Mouse (Mus musculus) hindbrain, embryonic 12.5 days (tissue): ENCODE measurements around the gene Cep350. TPM values are rescaled to one million over a fixed set of nuclear protein-coding genes. Genes with fewer than 3 reads are reported as not detected.
"Not testable (repeated sequence)": the region's sequence is repeated elsewhere in the genome, so short reads cannot be mapped to it uniquely, and the experiment has no call there.

Experiments used
- ATAC-seq: fragments of 200-750 bp; cut with Nextera tagmentation; 2 replicates; pipeline ENCODE4 v1.8.0; 2017; ENCODE audit warnings: moderate TSS enrichment; ENCODE audit not compliant: low FRiP score
- H3K27ac ChIP-seq: fragments of 300-500 bp; sonication (generic); 2 replicates; pipeline ENCODE4 v1.5.1; 2016; ENCODE audit warnings: mild to moderate bottlenecking
- H3K27me3 ChIP-seq: fragments of 300-500 bp; sonication (generic); 2 replicates; pipeline ENCODE4 v1.6.1; 2016; ENCODE audit warnings: mild to moderate bottlenecking
- H3K36me3 ChIP-seq: fragments of 300-500 bp; sonication (generic); 2 replicates; pipeline ENCODE4 v1.6.1; 2016; ENCODE audit warnings: mild to moderate bottlenecking
- H3K4me1 ChIP-seq: fragments of 300-500 bp; sonication (generic); 2 replicates; pipeline ENCODE4 v1.6.1; 2016
- H3K4me2 ChIP-seq: fragments of 300-500 bp; sonication (generic); replicated peaks from 2 replicates; pipeline ENCODE4 v1.6.1; 2016; ENCODE audit warnings: mild to moderate bottlenecking
- H3K4me3 ChIP-seq: fragments of 300-500 bp; sonication (generic); 2 replicates; pipeline ENCODE4 v1.5.1; 2016; ENCODE audit warnings: mild to moderate bottlenecking
- H3K9ac ChIP-seq: fragments of 300-500 bp; sonication (generic); 2 replicates; pipeline ENCODE4 v1.6.1; 2016; ENCODE audit warnings: mild to moderate bottlenecking, moderate library complexity
- H3K9me3 ChIP-seq: fragments of 300-500 bp; sonication (generic); replicated peaks from 2 replicates; pipeline ENCODE4 v1.6.1; 2016; ENCODE audit warnings: mild to moderate bottlenecking
- WGBS: fragments of 180-500 bp; shearing (Covaris S2); methylation state at CpG from one replicate; pipeline ENCODE4 v1.1.7; 2016; 5-methylcytosine and 5-hydroxymethylcytosine counted together
- polyA plus RNA-seq: library from polyadenylated mRNA; unstranded; fragments of >200 nt; fragmentation: Nextera tagmentation; extraction: Ambion mirVana; gene quantifications from 2 replicates; pipeline ENCODE4 v1.2.1, GENCODE M21; 2016

Cep350 gene
- polyA plus RNA-seq, 1 experiment from 2014 or later = 14.0 TPM

GRCm38 (mm10) chr1:155973719-155974379, 794 bp upstream of the Cep350 start:
- ATAC-seq = peak; percentile 9; the same call in 1 of the 2 replicates
- Histone ChIP-seq H3K9ac (peak overlapping the region; percentile 98), H3K4me3 (peak overlapping the region; percentile 91), H3K27ac (peak overlapping the region; percentile 95), H3K36me3 (no peaks in the 10 kb centered on the region), H3K4me2 (peak overlapping the region; percentile 65), H3K27me3 (no peaks in the 10 kb centered on the region), H3K4me1 (peaks cover 18% of the 10 kb centered on the region), H3K9me3 (no peaks in the 10 kb centered on the region)
- WGBS = 6% methylated on average over 19 of the region's 19 CpGs

DNA sequence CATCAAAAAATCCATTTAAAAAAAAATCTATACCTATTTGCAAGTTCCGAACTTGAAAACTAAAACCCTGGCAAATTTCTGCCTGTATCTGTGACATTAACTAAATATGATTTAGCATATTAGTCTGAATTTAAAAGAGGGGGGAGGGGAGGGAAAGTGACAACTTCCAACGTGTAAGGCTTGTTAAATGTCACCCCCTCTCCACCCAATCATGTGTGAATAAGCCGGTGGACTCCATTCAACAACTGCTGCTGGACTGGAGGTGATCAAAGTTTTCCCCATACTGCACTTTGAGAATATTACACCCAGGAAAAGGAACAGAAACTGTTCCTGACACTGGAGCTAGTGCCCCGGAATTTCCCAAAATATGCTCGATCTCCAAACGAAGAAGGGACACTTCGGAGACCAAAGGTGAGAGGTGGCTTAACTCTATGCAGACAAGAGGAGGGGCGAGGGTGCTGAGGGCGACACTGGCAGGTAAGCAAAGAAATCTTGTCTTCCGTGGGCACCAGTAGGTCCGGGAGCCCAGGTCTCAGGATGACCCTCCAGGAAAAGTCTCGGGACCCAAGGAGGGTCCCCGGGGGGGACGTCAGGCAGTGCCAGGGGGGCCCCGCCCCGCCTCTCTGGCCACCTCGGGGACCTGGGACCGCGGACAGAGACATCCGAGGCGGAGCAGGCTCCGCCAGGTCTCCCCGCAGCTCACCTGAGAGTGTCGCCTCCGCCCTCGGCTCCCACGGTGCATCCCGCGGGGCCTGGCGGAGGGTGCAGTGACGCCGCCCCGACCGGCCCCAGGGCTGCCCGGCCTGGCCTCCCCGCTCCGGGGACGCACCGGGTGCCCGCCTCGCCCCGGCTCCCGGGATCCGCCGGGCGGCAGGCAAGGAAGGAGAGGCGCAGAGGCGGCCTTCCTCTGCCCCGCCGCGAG, 648 bp downstream of the Cep350 start:
- H3K36me3 ChIP-seq = no peaks in the 10 kb centered on the region
- 2% methylated on average over 34 of the region's 51 CpGs for WGBS
- peaks cover 18% of the 10 kb centered on the region for H3K4me1 ChIP-seq
- no peaks in the 10 kb centered on the region for H3K27me3 ChIP-seq
- no peak; the same call in 1 of the 2 replicates for ATAC-seq
- H3K9ac ChIP-seq = peak overlapping the region; percentile 98
- peak overlapping the region; percentile 83 for H3K4me2 ChIP-seq
- peak overlapping the region; percentile 95 for H3K27ac ChIP-seq
- H3K9me3 ChIP-seq = no peaks in the 10 kb centered on the region
- peak overlapping the region; percentile 91 for H3K4me3 ChIP-seq

GRCm38 (mm10) chr1:155949170-155949569, 23.9 kb downstream of the Cep350 start:
- Histone ChIP-seq H3K27ac (no peak overlapping the region), H3K4me2 (no peak overlapping the region), H3K9me3 (no peaks in the 10 kb centered on the region; the same call in 1 of the 2 replicates), H3K4me3 (no peak overlapping the region), H3K9ac (no peak overlapping the region), H3K27me3 (no peaks in the 10 kb centered on the region), H3K36me3 (peaks cover 46% of the 10 kb centered on the region), H3K4me1 (no peaks in the 10 kb centered on the region)
- ATAC-seq = no peak
- WGBS = 93% methylated on average over 2 of the region's 2 CpGs

- Histone ChIP-seq H3K27me3 (no peaks in the 10 kb centered on the region), H3K4me2 (no peak overlapping the region), H3K27ac (no peak overlapping the region), H3K9me3 (no peaks in the 10 kb centered on the region; the same call in 1 of the 2 replicates), H3K9ac (no peak overlapping the region), H3K4me3 (no peak overlapping the region), H3K36me3 (peaks cover 37% of the 10 kb centered on the region), H3K4me1 (no peaks in the 10 kb centered on the region)
- no peak for ATAC-seq
- 92% methylated on average over 2 of the region's 2 CpGs for WGBS
These were observed 28.7 kb downstream of the Cep350 start for GRCm38 (mm10) chr1:155944361-155944760.

DNA sequence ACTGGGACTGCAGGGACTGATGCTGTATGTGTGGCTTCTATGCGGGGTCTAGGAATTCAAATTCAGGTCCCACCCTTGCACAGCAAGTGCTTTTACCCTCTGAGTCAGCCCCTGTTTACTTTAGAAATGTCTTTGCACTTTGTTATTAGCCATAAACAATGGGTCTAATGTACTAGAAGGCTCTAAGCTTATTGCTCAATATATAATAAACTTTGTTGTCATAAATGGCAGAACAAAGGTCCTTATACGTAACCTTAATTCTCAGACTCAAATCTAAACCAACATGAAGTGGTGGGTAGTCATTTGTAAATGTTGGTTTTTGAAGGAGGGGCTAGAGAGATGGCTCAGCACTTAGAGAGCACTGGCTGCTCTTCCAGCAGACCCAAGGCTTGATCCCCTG, 35.6 kb downstream of the Cep350 start:
- H3K27me3 ChIP-seq = no peaks in the 10 kb centered on the region
- no peak overlapping the region for H3K9ac ChIP-seq
- ATAC-seq = no peak
- H3K4me2 ChIP-seq = no peak overlapping the region
- H3K4me1 ChIP-seq = no peaks in the 10 kb centered on the region
- WGBS = 94% methylated on average over 2 of the region's 2 CpGs
- H3K9me3 ChIP-seq = no peaks in the 10 kb centered on the region
- no peak overlapping the region for H3K27ac ChIP-seq
- H3K36me3 ChIP-seq = peaks cover 60% of the 10 kb centered on the region
- H3K4me3 ChIP-seq = no peak overlapping the region

- Histone ChIP-seq H3K9me3 (no peaks in the 10 kb centered on the region), H3K4me1 (no peaks in the 10 kb centered on the region), H3K36me3 (peaks cover 62% of the 10 kb centered on the region), H3K27me3 (no peaks in the 10 kb centered on the region), H3K27ac (no peak overlapping the region), H3K4me3 (no peak overlapping the region), H3K9ac (no peak overlapping the region), H3K4me2 (no peak overlapping the region)
- no peak for ATAC-seq
- WGBS = 84% methylated on average over 2 of the region's 2 CpGs
These were observed 38.4 kb downstream of the Cep350 start for GRCm38 (mm10) chr1:155934702-155935101.

DNA sequence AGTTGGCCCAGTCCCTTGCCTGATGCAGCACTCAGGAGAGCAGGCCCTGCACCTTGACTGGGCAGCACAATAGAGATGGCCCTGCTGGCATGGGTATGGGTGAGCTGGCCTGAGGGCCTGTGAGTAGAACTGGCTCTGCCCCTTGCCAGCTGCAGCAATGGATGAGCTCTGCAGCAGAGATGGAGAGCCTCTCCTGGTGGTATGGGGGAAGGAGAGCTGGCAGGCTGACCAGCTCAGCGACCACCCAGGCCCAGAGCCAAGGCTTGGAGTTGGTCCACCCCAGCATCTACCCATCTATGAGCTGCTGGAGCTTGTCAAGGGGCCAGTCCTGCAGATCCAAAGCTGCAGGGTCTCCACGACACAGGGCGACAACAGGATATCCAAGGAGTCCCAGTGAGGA, 69.5 kb downstream of the Cep350 start:
- H3K9ac ChIP-seq = no peak overlapping the region
- H3K4me3 ChIP-seq = no peak overlapping the region
- no peaks in the 10 kb centered on the region for H3K27me3 ChIP-seq
- no peak for ATAC-seq
- H3K36me3 ChIP-seq = peaks cover 68% of the 10 kb centered on the region
- H3K4me1 ChIP-seq = no peaks in the 10 kb centered on the region
- H3K9me3 ChIP-seq = no peaks in the 10 kb centered on the region
- WGBS = 96% methylated on average over 3 of the region's 3 CpGs
- no peak overlapping the region for H3K27ac ChIP-seq
- H3K4me2 ChIP-seq = no peak overlapping the region

DNA sequence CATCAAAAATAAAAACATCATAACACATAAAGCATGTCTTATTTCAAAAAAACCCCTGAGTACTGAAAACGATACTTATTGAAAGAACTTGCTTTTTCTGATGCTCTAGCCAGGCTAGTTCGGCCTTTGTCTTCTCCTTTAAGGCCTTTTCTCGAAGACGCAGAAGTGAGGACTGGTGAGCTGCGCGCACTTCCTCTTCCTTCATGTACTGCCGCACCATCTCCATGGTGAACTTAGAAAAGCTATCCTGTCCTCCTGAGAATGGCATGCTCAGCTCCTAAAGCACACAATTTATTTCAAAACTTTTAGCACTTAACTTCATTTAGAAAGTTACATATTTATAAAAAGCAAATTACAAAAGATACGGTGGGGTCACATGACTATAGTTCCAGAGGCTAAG, 71.7 kb downstream of the Cep350 start:
- H3K9me3 ChIP-seq = no peaks in the 10 kb centered on the region
- 95% methylated on average over 8 of the region's 8 CpGs for WGBS
- H3K4me3 ChIP-seq = no peak overlapping the region
- H3K36me3 ChIP-seq = peaks cover 66% of the 10 kb centered on the region
- H3K27ac ChIP-seq = no peak overlapping the region
- no peaks in the 10 kb centered on the region for H3K4me1 ChIP-seq
- no peak for ATAC-seq
- no peak overlapping the region for H3K4me2 ChIP-seq
- H3K9ac ChIP-seq = no peak overlapping the region
- no peaks in the 10 kb centered on the region for H3K27me3 ChIP-seq

GRCm38 (mm10) chr1:155894382-155894781, 78.7 kb downstream of the Cep350 start:
- WGBS = 96% methylated on average over 10 of the region's 10 CpGs
- H3K36me3 ChIP-seq = peaks cover 66% of the 10 kb centered on the region
- H3K27ac ChIP-seq = no peak overlapping the region
- no peak overlapping the region for H3K4me3 ChIP-seq
- no peaks in the 10 kb centered on the region for H3K27me3 ChIP-seq
- H3K4me2 ChIP-seq = no peak overlapping the region
- H3K9ac ChIP-seq = no peak overlapping the region
- no peaks in the 10 kb centered on the region for H3K4me1 ChIP-seq
- no peaks in the 10 kb centered on the region for H3K9me3 ChIP-seq
- no peak for ATAC-seq

- Histone ChIP-seq H3K27ac (no peak overlapping the region), H3K9ac (no peak overlapping the region), H3K27me3 (no peaks in the 10 kb centered on the region), H3K4me2 (no peak overlapping the region), H3K4me1 (no peaks in the 10 kb centered on the region), H3K4me3 (no peak overlapping the region), H3K36me3 (peaks cover 48% of the 10 kb centered on the region), H3K9me3 (no peaks in the 10 kb centered on the region)
- 83% methylated on average over 2 of the region's 2 CpGs for WGBS
- ATAC-seq = no peak
These were observed 86.2 kb downstream of the Cep350 start for GRCm38 (mm10) chr1:155886846-155887245.

GRCm38 (mm10) chr1:155882646-155883231, 90.3 kb downstream of the Cep350 start:
- peaks cover 44% of the 10 kb centered on the region for H3K36me3 ChIP-seq
- H3K27me3 ChIP-seq, H3K9ac ChIP-seq, H3K9me3 ChIP-seq, H3K4me3 ChIP-seq, H3K4me2 ChIP-seq, ATAC-seq, H3K4me1 ChIP-seq, H3K27ac ChIP-seq: not testable (repeated sequence)
- 85% methylated on average over 3 of the region's 3 CpGs for WGBS

GRCm38 (mm10) chr1:155879596-155879995, 93.5 kb downstream of the Cep350 start:
- no peak overlapping the region for H3K4me2 ChIP-seq
- no peak overlapping the region for H3K9ac ChIP-seq
- peaks cover 56% of the 10 kb centered on the region for H3K36me3 ChIP-seq
- H3K4me3 ChIP-seq = no peak overlapping the region
- 88% methylated on average over 3 of the region's 3 CpGs for WGBS
- no peaks in the 10 kb centered on the region for H3K9me3 ChIP-seq
- H3K4me1 ChIP-seq = no peaks in the 10 kb centered on the region
- no peak overlapping the region for H3K27ac ChIP-seq
- ATAC-seq = no peak
- no peaks in the 10 kb centered on the region for H3K27me3 ChIP-seq
